Mouse (Mus musculus): Measurements from ENCODE around the gene Defb29. TPM values are rescaled to one million over a fixed set of nuclear protein-coding genes. Genes with fewer than 3 reads are reported as not detected.

Gene Defb29
- not detected for total RNA-seq (2021)
- long read RNA-seq, experiment 1: 0 reads
- long read RNA-seq, experiment 2: 0 reads

- Histone ChIP-seq H3K27ac (no peak within 1 kb of the TSS), H3K4me3 (no peak within 1 kb of the TSS)
- no peak for DNase-seq
- intact Hi-C loops (cut with DNase I): no loop called here
- no peak; the same call in 1 of the 2 replicates for TF ChIP-seq CTCF (IDR thresholded peaks at IDR 0.05)
Measured at GRCm38 (mm10) chr2:152539944-152540710, at the start of gene Defb29. Gene Defb29 (minus strand): TSS chr2:152540098.

GRCm38 (mm10) chr2:152589021-152589420 lies 49.1 kb upstream of the Defb29 start:
- Histone ChIP-seq H3K4me3 (no peak overlapping the region), H3K27ac (no peak overlapping the region)
- no peak for TF ChIP-seq CTCF (IDR thresholded peaks at IDR 0.05)
- intact Hi-C loops (cut with DNase I): no loop called here
- no peak for DNase-seq

- intact Hi-C loops (cut with DNase I): no loop called here
- TF ChIP-seq CTCF (IDR thresholded peaks at IDR 0.05): no peak
- Histone ChIP-seq H3K4me3 (no peak overlapping the region), H3K27ac (no peak overlapping the region)
- DNase-seq: no peak
Measured at GRCm38 (mm10) chr2:152588450-152588849, 48.6 kb upstream of the Defb29 start.

- no peak overlapping the region for H3K27ac ChIP-seq
- H3K4me3 ChIP-seq: no peak overlapping the region
- intact Hi-C loops (cut with DNase I): no loop called here
- TF ChIP-seq CTCF (IDR thresholded peaks at IDR 0.05): peak; percentile 39; the same call in 1 of the 2 replicates
- DNase-seq: no peak
Measured at GRCm38 (mm10) chr2:152586926-152587560, 47.1 kb upstream of the Defb29 start.

- no peak for DNase-seq
- TF ChIP-seq CTCF (IDR thresholded peaks at IDR 0.05): no peak
- Histone ChIP-seq H3K27ac (no peak overlapping the region), H3K4me3 (no peak overlapping the region)
- intact Hi-C loops (cut with DNase I): no loop called here
Measured at GRCm38 (mm10) chr2:152580612-152581011, 40.7 kb upstream of the Defb29 start.

GRCm38 (mm10) chr2:152580107-152580506 lies 40.2 kb upstream of the Defb29 start, which contains the start of gene Defb19:
Gene Defb19 (minus strand): TSS chr2:152580312.
- TF ChIP-seq CTCF (IDR thresholded peaks at IDR 0.05): no peak
- Histone ChIP-seq H3K4me3 (no peak within 1 kb of the TSS), H3K27ac (no peak within 1 kb of the TSS)
- intact Hi-C loops (cut with DNase I): no loop called here
- DNase-seq: no peak

- H3K4me3 ChIP-seq: no peak overlapping the region
- no peak overlapping the region for H3K27ac ChIP-seq
- intact Hi-C loops (cut with DNase I): no loop called here
- no peak for DNase-seq
- TF ChIP-seq CTCF (IDR thresholded peaks at IDR 0.05): no peak
Measured at GRCm38 (mm10) chr2:152573484-152573883, 33.6 kb upstream of the Defb29 start.

- no peak for DNase-seq
- H3K4me3 ChIP-seq: no peak within 1 kb of the TSS
- intact Hi-C loops (cut with DNase I): no loop called here
- H3K27ac ChIP-seq: no peak within 1 kb of the TSS
- TF ChIP-seq CTCF (IDR thresholded peaks at IDR 0.05): peak; percentile 36
Measured at GRCm38 (mm10) chr2:152572114-152572794, 32.4 kb upstream of the Defb29 start, which contains the start of gene Defb21. Gene Defb21 (plus strand): TSS chr2:152572744.

- no peak for DNase-seq
- no peak for TF ChIP-seq CTCF (IDR thresholded peaks at IDR 0.05)
- Histone ChIP-seq H3K27ac (no peak overlapping the region), H3K4me3 (no peak overlapping the region)
- intact Hi-C loops (cut with DNase I): no loop called here
Measured at GRCm38 (mm10) chr2:152570313-152570712, 30.4 kb upstream of the Defb29 start.

GRCm38 (mm10) chr2:152569881-152570280 lies 30.0 kb upstream of the Defb29 start:
- DNase-seq: no peak
- TF ChIP-seq CTCF (IDR thresholded peaks at IDR 0.05): no peak
- H3K4me3 ChIP-seq: no peak overlapping the region
- H3K27ac ChIP-seq: no peak overlapping the region
- intact Hi-C loops (cut with DNase I): no loop called here

GRCm38 (mm10) chr2:152569038-152569437 lies 29.1 kb upstream of the Defb29 start, which contains the start of gene Gm17416:
Gene Gm17416 (plus strand): TSS chr2:152569338.
- TF ChIP-seq CTCF (IDR thresholded peaks at IDR 0.05): no peak
- no peak for DNase-seq
- Histone ChIP-seq H3K27ac (no peak within 1 kb of the TSS), H3K4me3 (no peak within 1 kb of the TSS)
- intact Hi-C loops (cut with DNase I): no loop called here

- no peak for TF ChIP-seq CTCF (IDR thresholded peaks at IDR 0.05)
- DNase-seq: no peak
- Histone ChIP-seq H3K4me3 (no peak overlapping the region), H3K27ac (no peak overlapping the region)
- intact Hi-C loops (cut with DNase I): no loop called here
Measured at GRCm38 (mm10) chr2:152556655-152557054, 16.8 kb upstream of the Defb29 start.

All from gastrocnemius, adult 2 months (tissue).